Mouse (Mus musculus): ENCODE data around the gene Mycbp. TPM values are rescaled to one million over a fixed set of nuclear protein-coding genes. Genes with fewer than 3 reads are reported as not detected.

Gene Mycbp
- 21.7 TPM for polyA plus RNA-seq (2015; fragmentation: Illumina TruSeq; extraction: RNeasy Lipid Tissue Mini Kit (QIAGEN cat#74804); ENCODE audit: low read depth, low replicate concordance)

GRCm38 (mm10) chr4:123904333-123905125 is at the start of gene Mycbp:
TSS of gene Mycbp (plus strand) at chr4:123904832.

DNA sequence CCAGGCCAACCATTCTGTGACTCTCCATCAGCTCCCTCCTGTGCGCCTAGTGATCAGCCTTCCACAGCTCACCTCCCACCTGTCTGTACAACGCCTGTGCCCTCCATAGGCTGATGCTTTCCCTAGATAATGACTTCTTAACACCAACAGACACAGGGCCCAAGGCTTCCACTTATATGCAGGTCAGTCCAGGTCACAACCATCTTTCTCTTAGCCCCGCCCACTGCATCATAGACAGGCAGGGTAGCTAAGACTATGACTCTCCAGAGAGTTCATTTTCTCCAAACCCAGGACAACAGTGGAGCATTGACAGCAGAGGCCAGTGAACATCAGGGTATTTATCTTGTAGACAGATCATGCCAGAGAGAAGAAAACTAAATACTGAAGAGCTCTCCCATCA is 45.3 kb upstream of the Mycbp start, which contains the start of gene 4933427I04Rik:
Gene 4933427I04Rik (plus strand): TSS at position 301 of the 400 bp plus-strand sequence.

GRCm38 (mm10) chr4:123916748-123917547 is 12.3 kb downstream of the Mycbp start, which contains the start of gene Rragc:
TSS of gene Rragc (plus strand) at chr4:123917446.

GRCm38 (mm10) chr4:123917548-123918140 is 13.0 kb downstream of the Mycbp start, which contains the start of gene 4930535I16Rik:
TSS of gene 4930535I16Rik (minus strand) at chr4:123918022.

Other genes with a start within 250 kb of the Mycbp start
- gene Macf1, start 220.5 kb upstream of the Mycbp start, polyA plus RNA-seq (2015; fragmentation: Illumina TruSeq; extraction: RNeasy Lipid Tissue Mini Kit (QIAGEN cat#74804); ENCODE audit: low read depth, low replicate concordance): 131 TPM
- 577 TPM for gene Ndufs5, start 186.6 kb upstream of the Mycbp start, polyA plus RNA-seq (2015; fragmentation: Illumina TruSeq; extraction: RNeasy Lipid Tissue Mini Kit (QIAGEN cat#74804); ENCODE audit: low read depth, low replicate concordance)
- gene Akirin1, start 154.5 kb upstream of the Mycbp start, polyA plus RNA-seq (2015; fragmentation: Illumina TruSeq; extraction: RNeasy Lipid Tissue Mini Kit (QIAGEN cat#74804); ENCODE audit: low read depth, low replicate concordance): 64.2 TPM
- gene Rhbdl2, start 117.0 kb upstream of the Mycbp start, polyA plus RNA-seq (2015; fragmentation: Illumina TruSeq; extraction: RNeasy Lipid Tissue Mini Kit (QIAGEN cat#74804); ENCODE audit: low read depth, low replicate concordance): 1.7 TPM
- gene 4933427I04Rik, start 45.2 kb upstream of the Mycbp start, polyA plus RNA-seq (2015; fragmentation: Illumina TruSeq; extraction: RNeasy Lipid Tissue Mini Kit (QIAGEN cat#74804); ENCODE audit: low read depth, low replicate concordance): not detected
- 75.4 TPM for gene Rragc, start 12.6 kb downstream of the Mycbp start, polyA plus RNA-seq (2015; fragmentation: Illumina TruSeq; extraction: RNeasy Lipid Tissue Mini Kit (QIAGEN cat#74804); ENCODE audit: low read depth, low replicate concordance)
- gene 4930535I16Rik, start 13.2 kb downstream of the Mycbp start, polyA plus RNA-seq (2015; fragmentation: Illumina TruSeq; extraction: RNeasy Lipid Tissue Mini Kit (QIAGEN cat#74804); ENCODE audit: low read depth, low replicate concordance): not detected